Mouse (Mus musculus) limb, embryonic 13.5 days (tissue): ENCODE data around the gene Dvl1. TPM values are rescaled to one million over a fixed set of nuclear protein-coding genes. Genes with fewer than 3 reads are reported as not detected.

Experiments used
- ATAC-seq: fragments of 200-750 bp; cut with Nextera tagmentation; 2 replicates; pipeline ENCODE4 v1.8.0; 2017; ENCODE audit warnings: low read depth, moderate number of reproducible peaks, moderate TSS enrichment; ENCODE audit not compliant: low FRiP score
- H3K27ac ChIP-seq: fragments of 300-500 bp; sonication (generic); 2 replicates; pipeline ENCODE4 v1.5.1; 2015; ENCODE audit warnings: inconsistent platforms, mild to moderate bottlenecking, moderate library complexity
- H3K27me3 ChIP-seq: fragments of 300-500 bp; sonication (generic); 2 replicates; pipeline ENCODE4 v1.6.1; 2015; ENCODE audit warnings: mild to moderate bottlenecking, inconsistent platforms
- H3K36me3 ChIP-seq: fragments of 300-500 bp; sonication (generic); 2 replicates; pipeline ENCODE4 v1.6.1; 2015; ENCODE audit warnings: inconsistent platforms, mild to moderate bottlenecking, moderate library complexity
- H3K4me1 ChIP-seq: fragments of 300-500 bp; sonication (generic); 2 replicates; pipeline ENCODE4 v1.6.1; 2015; ENCODE audit warnings: inconsistent platforms
- H3K4me2 ChIP-seq: fragments of 300-500 bp; sonication (generic); replicated peaks from 2 replicates; pipeline ENCODE4 v1.6.1; 2015; ENCODE audit warnings: inconsistent platforms, mild to moderate bottlenecking, moderate library complexity
- H3K4me3 ChIP-seq: fragments of 300-500 bp; sonication (generic); 2 replicates; pipeline ENCODE4 v1.5.1; 2015; ENCODE audit warnings: moderate library complexity, mild to moderate bottlenecking, inconsistent platforms
- H3K9ac ChIP-seq: fragments of 300-500 bp; sonication (generic); 2 replicates; pipeline ENCODE4 v1.6.1; 2015; ENCODE audit warnings: mild to moderate bottlenecking, inconsistent platforms
- H3K9me3 ChIP-seq: fragments of 300-500 bp; sonication (generic); 2 replicates; pipeline ENCODE4 v1.6.1; 2016; ENCODE audit warnings: inconsistent platforms
- WGBS: fragments of 180-500 bp; shearing (Covaris S2); methylation state at CpG from one replicate; pipeline ENCODE4 v1.1.7; 2015; 5-methylcytosine and 5-hydroxymethylcytosine counted together
- polyA plus RNA-seq: library from polyadenylated mRNA; unstranded; fragments of >200 nt; fragmentation: Nextera tagmentation; extraction: Ambion mirVana; gene quantifications from 2 replicates; pipeline ENCODE4 v1.2.1, GENCODE M21; 2015

The Dvl1 gene
- polyA plus RNA-seq, 1 experiment from 2014 or later, result 4.3 TPM

DNA sequence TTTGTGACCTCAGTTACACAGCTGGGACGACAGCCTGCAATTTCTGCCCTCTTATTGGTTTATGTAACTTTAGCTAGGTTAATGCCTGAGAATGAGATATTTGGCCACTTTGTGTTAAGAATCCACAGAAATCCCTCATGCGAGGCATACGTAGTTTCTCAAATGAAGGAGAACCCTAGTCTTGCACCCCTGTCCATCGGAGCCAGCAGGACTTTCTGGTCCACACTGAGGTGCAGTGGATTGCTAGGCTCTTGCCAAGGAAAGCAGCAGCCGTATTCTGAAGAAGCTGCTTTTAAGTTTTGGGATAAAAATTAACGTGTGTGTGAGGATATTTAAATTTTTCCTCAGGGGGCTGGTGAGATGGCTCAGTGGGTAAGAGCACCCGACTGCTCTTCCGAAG is 16.6 kb upstream of the Dvl1 start:
- Histone ChIP-seq H3K4me3 (peak overlapping the region; percentile 92), H3K36me3 (peaks cover 30% of the 10 kb centered on the region), H3K27ac (no peak overlapping the region), H3K9me3 (no peaks in the 10 kb centered on the region), H3K4me1 (peaks cover 27% of the 10 kb centered on the region), H3K27me3 (no peaks in the 10 kb centered on the region), H3K9ac (no peak overlapping the region; the same call in 1 of the 2 replicates), H3K4me2 (peak overlapping the region; percentile 97)
- 55% methylated on average over 8 of the region's 8 CpGs for WGBS
- no peak for ATAC-seq

DNA sequence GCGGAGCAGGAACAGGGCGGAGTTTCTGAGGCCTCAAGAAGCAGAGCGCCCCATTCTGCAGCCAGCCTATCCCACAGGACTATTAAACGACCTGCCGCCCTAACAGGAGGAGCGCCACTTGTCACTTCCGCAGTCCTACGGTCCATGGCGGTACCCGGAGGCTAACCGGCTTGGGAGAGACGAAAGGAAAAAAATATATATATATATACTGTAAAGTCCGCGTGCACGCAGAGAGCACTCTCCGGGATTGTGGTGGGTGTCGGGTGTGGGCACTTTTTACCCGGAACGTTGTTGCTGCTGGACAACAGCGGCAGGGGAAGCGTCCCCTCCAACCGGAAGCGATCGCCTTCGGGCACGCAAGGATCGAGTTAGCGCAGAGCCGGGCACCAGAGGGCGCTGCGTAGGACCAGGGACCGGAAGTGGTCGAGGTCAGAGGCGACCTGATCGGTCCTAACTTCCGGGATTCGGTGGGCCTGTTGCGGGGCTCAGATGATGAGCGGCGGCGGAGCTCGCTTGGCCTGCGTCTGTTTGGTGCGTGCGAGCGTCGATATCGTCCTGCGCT is 15.9 kb upstream of the Dvl1 start, which contains the start of gene Aurkaip1:
Aurkaip1 (plus strand) TSS at position 68 of the 562 bp plus-strand sequence.
- ATAC-seq, result peak; percentile 92
- no peaks in the 10 kb centered on the region for H3K27me3 ChIP-seq
- under 1% methylated on average over 49 of the region's 49 CpGs for WGBS

DNA sequence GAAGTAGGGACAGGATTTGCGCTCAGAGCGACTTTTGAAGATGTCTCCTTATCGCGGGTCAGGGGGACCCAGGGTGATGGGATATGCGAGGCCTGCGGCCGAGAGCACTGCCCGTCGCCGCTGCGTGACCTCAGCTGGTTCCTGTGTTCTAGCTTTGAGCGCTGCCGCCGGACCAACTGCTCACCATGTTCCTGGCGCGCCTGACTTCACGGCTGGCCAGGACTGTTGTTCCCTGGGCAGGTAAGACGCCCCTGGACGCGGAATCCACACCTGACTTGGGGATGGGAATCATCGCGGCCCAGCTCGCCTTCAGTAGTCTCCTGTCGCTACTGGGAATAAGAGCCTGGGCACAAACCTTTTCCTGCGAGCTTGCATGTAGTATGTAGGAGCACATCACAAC is 15.4 kb upstream of the Dvl1 start:
- Histone ChIP-seq H3K4me3 (peak overlapping the region; percentile 92), H3K27ac (peak overlapping the region; percentile 86), H3K9ac (peak overlapping the region; percentile 91), H3K9me3 (no peaks in the 10 kb centered on the region), H3K4me2 (peak overlapping the region; percentile 97), H3K4me1 (peaks cover 27% of the 10 kb centered on the region), H3K36me3 (peaks cover 21% of the 10 kb centered on the region), H3K27me3 (no peaks in the 10 kb centered on the region)
- ATAC-seq, result peak; percentile 18; the same call in 1 of the 2 replicates
- WGBS, result under 1% methylated on average over 25 of the region's 25 CpGs

More for the DNA sequence above, 15.9 kb upstream of the Dvl1 start, which contains the start of gene Aurkaip1:
- H3K9me3 ChIP-seq, result no peaks in the 10 kb centered on the region
- H3K9ac ChIP-seq, result peak within 1 kb of the TSS; percentile 91
- H3K4me2 ChIP-seq, result peak within 1 kb of the TSS; percentile 97
- peak within 1 kb of the TSS; percentile 86 for H3K27ac ChIP-seq
- H3K4me1 ChIP-seq, result peaks cover 27% of the 10 kb centered on the region
- peaks cover 27% of the 10 kb centered on the region for H3K36me3 ChIP-seq
- H3K4me3 ChIP-seq, result peak within 1 kb of the TSS; percentile 92

DNA sequence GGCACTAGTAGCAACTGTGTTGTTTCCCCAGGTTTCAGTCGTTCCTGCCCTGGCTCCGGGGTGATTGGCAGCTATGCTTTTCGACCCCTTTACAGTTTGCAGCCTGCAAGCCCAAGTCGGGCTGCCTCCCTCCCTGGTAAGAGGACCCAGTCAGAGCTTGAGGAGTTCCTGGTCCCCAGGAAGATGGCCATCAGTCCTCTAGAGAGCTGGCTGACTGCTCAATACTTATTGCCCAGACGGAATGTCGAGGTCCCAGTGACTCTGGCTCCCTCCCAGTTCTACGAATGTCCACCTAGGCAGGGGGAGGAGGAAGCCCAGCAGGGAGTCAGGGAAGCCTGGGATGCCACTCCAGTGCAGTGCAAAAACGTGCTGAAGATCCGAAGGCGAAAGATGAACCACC is 14.9 kb upstream of the Dvl1 start:
- peaks cover 16% of the 10 kb centered on the region for H3K36me3 ChIP-seq
- peaks cover 27% of the 10 kb centered on the region for H3K4me1 ChIP-seq
- 58% methylated on average over 10 of the region's 10 CpGs for WGBS
- H3K9ac ChIP-seq, result peak overlapping the region; percentile 91
- H3K27me3 ChIP-seq, result no peaks in the 10 kb centered on the region
- no peaks in the 10 kb centered on the region for H3K9me3 ChIP-seq
- peak overlapping the region; percentile 92 for H3K4me3 ChIP-seq
- ATAC-seq, result no peak
- H3K27ac ChIP-seq, result no peak overlapping the region; the same call in 1 of the 2 replicates
- peak overlapping the region; percentile 97 for H3K4me2 ChIP-seq

DNA sequence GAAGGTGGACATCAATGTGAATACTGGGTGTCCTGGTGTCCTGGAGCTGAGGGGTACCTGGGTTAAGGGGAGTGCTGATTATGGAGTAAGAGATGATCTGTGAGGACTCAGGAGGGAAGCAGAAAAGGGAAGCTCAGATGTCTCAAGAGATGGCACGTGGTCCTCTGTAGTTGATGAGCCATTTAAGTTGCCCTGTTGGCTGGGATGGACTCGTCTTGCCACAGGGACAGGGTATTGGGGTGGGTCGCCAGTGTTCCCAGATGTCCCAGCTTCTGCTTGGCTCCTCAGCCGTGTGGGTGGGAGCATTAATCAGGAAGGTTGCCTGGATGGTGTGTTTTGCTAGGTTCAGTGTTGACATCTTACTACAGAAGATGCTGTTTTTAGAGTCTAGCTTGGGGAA is 14.0 kb upstream of the Dvl1 start:
- H3K4me1 ChIP-seq, result peaks cover 27% of the 10 kb centered on the region
- H3K36me3 ChIP-seq, result peaks cover 8% of the 10 kb centered on the region
- H3K9ac ChIP-seq, result no peak overlapping the region
- peak overlapping the region; percentile 92; the same call in 1 of the 2 replicates for H3K4me3 ChIP-seq
- no peaks in the 10 kb centered on the region for H3K27me3 ChIP-seq
- ATAC-seq, result no peak
- H3K27ac ChIP-seq, result no peak overlapping the region
- peak overlapping the region; percentile 97 for H3K4me2 ChIP-seq
- H3K9me3 ChIP-seq, result no peaks in the 10 kb centered on the region
- 84% methylated on average over 4 of the region's 4 CpGs for WGBS

DNA sequence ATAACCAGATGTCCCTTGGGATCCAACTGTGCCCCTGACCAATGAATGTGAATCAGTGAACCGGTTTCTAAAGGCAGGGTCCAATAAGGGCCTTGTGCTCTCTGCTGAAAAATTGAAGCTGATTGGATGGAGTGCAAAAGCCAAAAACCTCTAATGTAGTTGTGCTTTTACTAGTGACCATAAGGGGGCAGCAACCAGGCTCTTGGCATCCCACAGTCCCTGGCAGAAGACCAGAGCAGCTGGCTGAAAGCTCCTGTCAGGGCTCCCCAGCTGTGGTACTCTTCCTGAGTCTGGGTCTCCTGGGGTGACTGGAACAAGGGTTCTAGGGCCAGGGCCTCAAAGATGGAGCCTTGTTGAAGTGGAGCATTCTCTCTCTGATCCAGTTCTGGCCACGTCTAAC is 13.4 kb upstream of the Dvl1 start:
- Histone ChIP-seq H3K9ac (no peak overlapping the region; the same call in 1 of the 2 replicates), H3K4me3 (0 out of 2 replicates have a peak overlapping the region, but pooled peaks have one; percentile 2), H3K4me1 (peaks cover 32% of the 10 kb centered on the region), H3K27ac (0 out of 2 replicates have a peak overlapping the region, but pooled peaks have one; percentile 33), H3K36me3 (peaks cover 5% of the 10 kb centered on the region; the same call in 1 of the 2 replicates), H3K9me3 (no peaks in the 10 kb centered on the region), H3K4me2 (0 out of 2 replicates have a peak overlapping the region, but pooled peaks have one; percentile 21), H3K27me3 (no peaks in the 10 kb centered on the region)
- whole genome bisulfite sequencing, result 26% methylated on average over 2 of the region's 2 CpGs
- ATAC-seq, result peak; percentile 34; the same call in 1 of the 2 replicates

DNA sequence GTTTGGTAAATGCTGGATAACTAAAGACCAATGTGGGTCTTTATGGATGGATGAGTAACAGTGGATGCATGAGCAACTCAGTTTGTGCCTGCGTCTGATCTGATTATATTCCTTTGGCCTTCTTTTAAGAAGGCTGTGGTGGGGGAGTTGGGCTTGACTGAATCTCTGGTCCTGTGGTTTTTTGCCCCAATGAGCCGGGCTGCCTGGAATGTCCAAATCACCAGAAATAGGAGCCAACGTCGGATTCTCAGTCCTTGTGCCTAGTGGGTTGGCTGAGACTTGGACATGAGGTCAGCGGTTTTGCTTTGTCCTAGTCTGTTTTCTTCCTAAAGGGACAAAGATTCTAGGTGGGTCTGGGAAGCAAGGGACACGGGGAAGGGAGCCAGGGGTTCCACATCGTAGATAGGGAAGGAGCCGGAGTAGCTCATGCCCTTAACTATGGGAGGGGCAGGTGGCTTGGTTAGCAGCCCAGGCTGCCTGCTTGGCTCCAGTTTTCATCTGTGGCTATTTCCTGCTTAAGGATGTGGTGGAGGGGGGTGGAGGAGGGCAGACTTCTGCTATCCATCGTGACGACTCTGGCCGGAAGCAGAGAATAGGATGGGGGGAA is 9.7 kb upstream of the Dvl1 start:
- no peak overlapping the region for H3K4me3 ChIP-seq
- H3K27ac ChIP-seq, result no peak overlapping the region
- no peaks in the 10 kb centered on the region for H3K9me3 ChIP-seq
- peaks cover 14% of the 10 kb centered on the region for H3K36me3 ChIP-seq
- H3K4me2 ChIP-seq, result no peak overlapping the region
- H3K27me3 ChIP-seq, result 0 out of 2 replicates have a peak, but pooled peaks cover 6% of the 10 kb centered on the region
- H3K9ac ChIP-seq, result no peak overlapping the region
- no peak for ATAC-seq
- H3K4me1 ChIP-seq, result peaks cover 50% of the 10 kb centered on the region
- WGBS, result 66% methylated on average over 11 of the region's 11 CpGs

DNA sequence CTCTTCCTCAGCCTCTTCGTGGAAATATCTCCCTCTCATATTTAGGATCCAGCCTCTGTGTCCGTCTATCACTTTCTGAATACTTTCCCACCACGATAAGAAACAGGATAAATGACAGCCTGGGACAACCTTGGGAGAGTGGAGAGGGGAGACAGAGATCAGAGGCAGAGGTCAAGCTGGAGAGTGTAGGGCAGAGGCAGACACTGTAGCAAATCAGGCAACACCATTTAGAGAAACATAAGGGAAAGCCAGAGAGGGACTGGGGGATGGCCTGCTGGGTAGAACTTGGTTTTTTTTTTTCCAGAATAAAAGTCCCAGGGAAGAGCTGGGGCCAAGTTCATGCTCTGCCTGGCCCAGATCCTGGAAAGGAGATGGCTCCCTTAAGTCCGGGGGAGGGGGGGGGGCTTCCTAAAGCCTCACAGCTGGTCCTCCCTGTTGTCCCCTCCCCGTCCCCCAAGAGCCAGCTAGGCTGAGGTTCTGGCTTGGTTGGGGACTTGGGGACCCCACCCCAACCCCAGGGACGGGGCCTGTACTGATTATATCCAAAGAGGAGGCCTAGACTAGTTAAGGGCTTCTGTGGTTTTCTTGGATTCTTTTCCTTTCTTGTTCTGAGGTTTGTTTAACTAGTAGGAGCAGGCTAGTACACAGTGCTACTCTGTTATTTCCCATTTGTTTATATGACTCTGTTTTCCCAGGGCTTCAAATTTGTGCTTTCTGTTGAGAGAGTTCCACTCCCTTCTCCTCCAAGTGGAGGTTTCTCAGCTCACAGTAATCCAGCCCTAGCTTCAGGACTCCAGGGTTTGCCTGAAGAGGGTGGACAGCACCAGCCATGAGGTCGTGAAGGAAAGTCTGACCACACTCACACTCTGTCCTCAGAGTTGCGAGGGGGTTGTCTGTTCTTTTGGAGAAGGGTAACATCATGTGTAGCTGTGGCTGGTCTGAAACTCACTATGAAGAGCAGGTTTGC is 8.7 kb upstream of the Dvl1 start:
- Histone ChIP-seq H3K27ac (peak overlapping the region; percentile 22), H3K9ac (no peak overlapping the region), H3K4me2 (peak overlapping the region; percentile 98; the same call in 1 of the 2 replicates), H3K4me1 (peaks cover 43% of the 10 kb centered on the region), H3K27me3 (0 out of 2 replicates have a peak, but pooled peaks cover 6% of the 10 kb centered on the region), H3K36me3 (peaks cover 18% of the 10 kb centered on the region), H3K9me3 (no peaks in the 10 kb centered on the region), H3K4me3 (no peak overlapping the region)
- no peak for ATAC-seq
- WGBS, result 55% methylated on average over 8 of the region's 8 CpGs

DNA sequence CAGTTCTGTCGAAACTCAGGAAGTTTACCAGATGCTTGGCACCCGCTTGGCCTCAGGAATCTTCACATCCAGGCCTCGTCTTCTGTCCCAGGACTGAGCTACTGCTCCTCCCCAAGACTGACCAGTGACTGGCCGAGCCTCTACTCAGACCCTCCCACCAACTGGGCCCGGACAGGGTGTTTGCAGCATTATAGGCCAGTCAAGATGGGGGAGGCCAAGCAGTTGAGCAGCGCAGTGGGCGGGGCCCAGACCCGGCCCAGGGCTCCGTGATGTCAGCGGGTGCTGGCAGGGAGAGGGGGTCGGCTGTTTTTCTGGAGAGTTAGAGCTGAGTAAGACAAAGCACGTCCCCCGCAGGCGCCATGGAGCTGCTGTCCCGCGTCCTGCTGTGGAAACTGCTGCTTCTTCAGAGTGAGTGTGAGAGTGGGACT is 7.7 kb upstream of the Dvl1 start, which contains the start of gene Mxra8:
Mxra8 (plus strand) TSS at position 198 of the 428 bp plus-strand sequence.
- Histone ChIP-seq H3K4me2 (peak within 1 kb of the TSS; percentile 98), H3K4me3 (peak within 1 kb of the TSS; percentile 60), H3K27me3 (0 out of 2 replicates have a peak, but pooled peaks cover 6% of the 10 kb centered on the region), H3K9ac (peak within 1 kb of the TSS; percentile 79), H3K9me3 (no peaks in the 10 kb centered on the region), H3K4me1 (peaks cover 33% of the 10 kb centered on the region), H3K36me3 (peaks cover 26% of the 10 kb centered on the region), H3K27ac (peak within 1 kb of the TSS; percentile 69)
- ATAC-seq, result peak; percentile 87
- WGBS, result 3% methylated on average over 16 of the region's 16 CpGs

DNA sequence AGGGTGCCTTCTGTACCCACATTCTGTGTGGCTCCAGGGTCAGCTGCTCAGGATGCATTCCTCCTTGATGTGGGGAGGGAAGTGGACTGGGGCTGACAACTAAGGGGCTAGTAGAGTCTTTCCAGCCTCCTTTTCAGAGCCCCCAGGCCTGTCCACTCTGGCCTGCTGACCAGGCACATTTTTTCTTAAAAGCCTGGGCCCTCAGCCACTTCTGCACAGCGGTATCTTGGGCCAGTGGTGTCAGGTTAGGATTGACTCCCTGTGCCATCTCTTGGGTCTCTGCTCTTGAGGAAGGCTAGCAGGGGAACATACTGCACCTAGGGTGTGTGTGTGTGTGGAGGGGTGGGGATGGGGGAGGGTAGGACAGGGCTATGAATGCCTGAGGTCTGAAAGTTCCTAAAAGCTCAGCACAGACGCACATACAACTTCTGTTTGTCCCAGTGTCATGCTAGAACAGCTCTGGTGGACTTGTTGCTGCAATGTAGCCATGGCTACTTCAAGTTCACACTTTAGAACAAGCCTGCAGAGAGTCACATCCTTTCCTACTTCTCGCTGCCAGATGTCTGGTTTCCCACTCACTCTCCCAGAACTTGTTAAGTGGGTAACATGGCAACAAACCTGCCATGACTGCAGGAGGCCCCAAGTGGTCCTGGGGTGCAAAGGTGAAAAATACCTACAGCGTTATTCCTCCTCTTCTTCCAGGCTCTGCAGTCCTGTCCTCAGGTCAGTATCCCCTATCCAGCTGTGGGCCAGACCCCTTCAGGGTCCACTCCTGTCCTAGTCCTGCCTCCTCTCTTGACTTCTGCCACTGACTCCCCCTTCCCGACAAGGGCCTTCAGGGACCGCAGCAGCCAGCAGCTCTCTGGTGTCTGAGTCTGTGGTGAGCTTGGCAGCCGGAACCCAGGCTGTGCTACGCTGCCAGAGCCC is 6.9 kb upstream of the Dvl1 start:
- H3K4me3 ChIP-seq, result peak overlapping the region; percentile 60
- H3K4me1 ChIP-seq, result peaks cover 33% of the 10 kb centered on the region
- ATAC-seq, result peak; percentile 20; the same call in 1 of the 2 replicates
- peaks cover 26% of the 10 kb centered on the region for H3K36me3 ChIP-seq
- peak overlapping the region; percentile 98 for H3K4me2 ChIP-seq
- WGBS, result 7% methylated on average over 8 of the region's 8 CpGs
- H3K27me3 ChIP-seq, result 0 out of 2 replicates have a peak, but pooled peaks cover 6% of the 10 kb centered on the region
- H3K9me3 ChIP-seq, result no peaks in the 10 kb centered on the region
- H3K27ac ChIP-seq, result peak overlapping the region; percentile 69
- H3K9ac ChIP-seq, result peak overlapping the region; percentile 79
